Mouse (Mus musculus) lung, postnatal 0 days (tissue): ENCODE data around the gene P2rx2.

Experiments
- CTCF ChIP-seq: IDR thresholded peaks from 2 replicates; pipeline ENCODE4 v1.5.1; 2016; ENCODE audit warnings: antibody characterized with exemption, mild to moderate bottlenecking
- EP300 ChIP-seq: IDR thresholded peaks from 2 replicates; pipeline ENCODE4 v1.6.1; 2016; ENCODE audit warnings: antibody characterized with exemption, mild to moderate bottlenecking, control low read depth

- TF ChIP-seq CTCF: no peak
- no peak for TF ChIP-seq EP300
These were observed 42.4 kb downstream of the P2rx2 start for GRCm38 (mm10) chr5:110300591-110300990.
